Mouse (Mus musculus) gastrocnemius, postnatal 14 days (tissue): ENCODE results near the gene Chrdl2. TPM values are rescaled to one million over a fixed set of nuclear protein-coding genes. Genes with fewer than 3 reads are reported as not detected.

ENCODE experiments used
- total RNA-seq, 2 experiments: library from RNA; stranded (reverse); gene quantifications; 2 replicates each; pipeline ENCODE4 v1.2.3; 2021

Chrdl2 gene
- total RNA-seq, 2 experiments from 2014 or later = 1.5 to 3.0 TPM

Other genes with a start within 250 kb of the Chrdl2 start
- not detected for gene Olfr521, start 242.7 kb upstream of the Chrdl2 start, total RNA-seq
- 1 to 10 TPM; 2.9 to 3.3 TPM for gene Neu3, start 177.8 kb upstream of the Chrdl2 start, total RNA-seq
- 1 to 10 TPM in 1 of 2 experiments, under 1 TPM in 1; 0.47 to 1.4 TPM for gene Xrra1, start 147.1 kb upstream of the Chrdl2 start, total RNA-seq
- 10 to 100 TPM; 45.4 to 58.1 TPM for gene Spcs2, start 142.7 kb upstream of the Chrdl2 start, total RNA-seq
- 1 to 10 TPM; 6.4 to 7.4 TPM for gene Rnf169, start 25.7 kb upstream of the Chrdl2 start, total RNA-seq
- gene Pold3, start 115.4 kb downstream of the Chrdl2 start, total RNA-seq = 1 to 10 TPM; 5.6 to 6.4 TPM
- gene Lipt2, start 153.1 kb downstream of the Chrdl2 start, total RNA-seq = 1 to 10 TPM; 4.7 to 5.9 TPM
- under 1 TPM; 0.59 to 0.60 TPM for gene Kcne3, start 170.3 kb downstream of the Chrdl2 start, total RNA-seq
- 10 to 100 TPM; 12.2 to 12.3 TPM for gene Pgm2l1, start 221.2 kb downstream of the Chrdl2 start, total RNA-seq